Mouse (Mus musculus) megakaryocyte, embryonic 14.5 days (primary cell): Measurements from ENCODE around the gene Fkbp5.

Source experiments
- FLI1 ChIP-seq: IDR thresholded peaks from 2 replicates; pipeline ENCODE4 v1.6.1; 2012; ENCODE audit warnings: low read length, inconsistent platforms, mixed read lengths
- GATA1 ChIP-seq: IDR thresholded peaks from 3 replicates; pipeline ENCODE4 v1.6.1; 2012; ENCODE audit warnings: mixed read lengths, low read length, inconsistent platforms, borderline replicate concordance

DNA sequence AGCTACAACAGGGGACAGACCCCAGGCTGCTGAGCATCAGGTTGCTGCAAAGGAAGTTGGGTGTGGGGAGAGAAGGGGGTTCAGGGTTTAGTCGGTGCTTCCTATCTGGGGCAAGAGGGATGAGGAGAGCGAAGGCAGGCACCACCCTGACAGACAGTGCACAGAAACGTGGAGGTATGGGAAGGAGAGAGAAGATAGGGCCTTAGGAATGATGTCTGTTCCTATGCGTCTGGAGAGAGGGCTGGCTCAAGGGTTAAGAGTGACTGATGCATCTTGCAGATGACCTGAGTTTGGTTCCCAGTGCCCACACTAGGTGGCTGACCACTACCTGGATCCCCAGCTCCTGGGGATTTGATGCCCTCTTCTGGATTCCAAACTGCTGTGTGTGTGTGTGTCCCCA is 446 bp downstream of the Fkbp5 start:
- no peak for TF ChIP-seq GATA1
- TF ChIP-seq FLI1 = no peak
